Mouse (Mus musculus): Measurements from ENCODE around the gene Crabp2. TPM values are rescaled to one million over a fixed set of nuclear protein-coding genes. Genes with fewer than 3 reads are reported as not detected.
A peak's percentile ranks its signal among the peaks of the same experiment; 100 is the strongest.

Crabp2 gene
- total RNA-seq, 2 experiments from 2014 or later: 2.0 to 6.4 TPM

DNA sequence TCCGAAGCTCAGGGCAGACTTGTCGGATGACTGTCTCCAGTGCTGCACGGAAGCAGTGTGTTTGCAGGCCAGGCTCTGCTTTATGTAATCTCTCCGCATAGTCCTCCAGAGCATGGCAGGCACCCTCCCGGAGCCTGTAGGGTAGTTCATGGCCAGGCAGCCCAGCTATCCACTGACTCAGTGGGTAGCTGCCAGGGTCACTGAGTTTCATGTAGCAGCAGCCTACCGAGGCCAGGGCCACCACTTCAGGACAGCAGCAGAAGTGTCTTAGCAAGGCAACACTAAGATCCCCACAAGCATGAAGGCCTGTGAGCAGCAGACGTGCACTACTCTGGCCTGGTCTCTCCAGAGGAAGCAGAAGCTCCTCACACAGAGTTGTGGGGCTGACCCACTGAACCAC is 23.5 kb upstream of the Crabp2 start:
- DNase-seq (ENCODE audit: low spot score in 2 of 2): no peak

DNA sequence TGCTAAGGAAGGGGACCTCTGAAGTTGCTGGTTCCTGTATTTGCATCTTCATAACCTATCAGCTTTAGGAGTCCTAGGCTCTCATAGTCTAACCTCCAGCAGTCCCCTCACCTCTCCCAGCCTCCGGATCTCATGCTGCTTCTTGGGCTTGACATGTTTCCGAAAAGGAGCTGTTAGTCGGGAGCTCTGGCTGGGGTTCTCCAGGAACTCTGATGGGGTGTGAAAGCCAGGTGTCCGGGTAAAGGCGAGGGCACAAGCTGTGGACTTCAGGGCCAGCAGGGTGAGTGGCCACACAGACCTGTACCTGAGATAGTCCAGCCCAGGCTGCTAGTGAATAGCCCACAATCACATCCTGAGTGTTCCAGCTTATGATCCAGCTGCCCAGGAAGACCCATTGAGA is 21.0 kb upstream of the Crabp2 start:
- DNase-seq (ENCODE audit: low spot score in 2 of 2): no peak

- no peak for DNase-seq (ENCODE audit: low spot score in 2 of 2)
These were observed 19.0 kb upstream of the Crabp2 start for GRCm38 (mm10) chr3:87929341-87930077.

- DNase-seq (ENCODE audit: low spot score in 2 of 2): peak; percentile 97 to 98
These were observed 18.2 kb upstream of the Crabp2 start, which contains the start of the genes Isg20l2 and Rrnad1 for GRCm38 (mm10) chr3:87930078-87930795. Gene Isg20l2, plus strand, starts transcription at chr3:87930314. Gene Rrnad1, minus strand, starts transcription at chr3:87930717.

- no peak for DNase-seq (ENCODE audit: low spot score in 2 of 2)
These were observed 14.4 kb upstream of the Crabp2 start for GRCm38 (mm10) chr3:87934026-87934425.

DNA sequence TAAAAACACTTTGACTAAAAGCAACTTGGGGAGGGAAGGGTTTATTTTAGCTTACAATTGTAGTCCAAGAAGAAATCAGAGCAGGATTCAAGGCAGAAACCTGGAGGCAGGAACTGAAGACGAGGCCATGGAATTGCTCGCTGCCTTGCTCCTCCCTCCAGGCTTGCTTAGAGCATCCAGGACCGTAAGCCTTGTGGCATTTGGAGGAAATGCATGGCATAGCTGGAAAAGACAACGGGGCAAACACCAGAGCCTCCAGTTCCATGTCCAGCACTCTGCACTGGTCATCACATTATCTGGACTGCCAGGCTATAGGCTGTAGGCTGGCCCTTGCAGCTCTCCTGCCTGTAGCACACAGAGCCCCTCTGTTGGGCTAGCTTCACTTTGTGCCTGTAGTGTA is 14.0 kb upstream of the Crabp2 start:
- DNase-seq (ENCODE audit: low spot score in 2 of 2): no peak

DNA sequence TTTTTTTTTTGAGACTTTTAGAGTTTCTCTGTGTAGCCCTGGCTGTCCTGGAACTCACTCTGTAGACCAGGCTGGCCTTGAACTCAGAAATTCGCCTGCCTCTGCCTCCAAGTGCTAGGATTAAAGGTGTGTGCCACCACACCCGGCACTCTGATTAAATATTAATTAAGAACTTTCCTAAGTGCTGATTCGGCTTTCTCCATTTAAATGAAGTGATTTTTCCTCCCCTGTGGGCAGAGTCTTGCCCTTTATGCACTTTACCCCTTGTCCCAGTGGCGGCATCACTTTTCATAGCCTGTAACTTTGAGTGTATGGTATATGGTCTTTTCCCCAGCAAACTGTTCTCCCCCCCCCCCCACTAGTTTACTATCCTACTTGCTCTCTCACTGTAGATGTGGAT is 13.3 kb upstream of the Crabp2 start:
- DNase-seq (ENCODE audit: low spot score in 2 of 2): no peak

- peak; percentile 84 to 89 for DNase-seq (ENCODE audit: low spot score in 2 of 2)
These were observed 12.7 kb upstream of the Crabp2 start for GRCm38 (mm10) chr3:87935776-87936175.

DNA sequence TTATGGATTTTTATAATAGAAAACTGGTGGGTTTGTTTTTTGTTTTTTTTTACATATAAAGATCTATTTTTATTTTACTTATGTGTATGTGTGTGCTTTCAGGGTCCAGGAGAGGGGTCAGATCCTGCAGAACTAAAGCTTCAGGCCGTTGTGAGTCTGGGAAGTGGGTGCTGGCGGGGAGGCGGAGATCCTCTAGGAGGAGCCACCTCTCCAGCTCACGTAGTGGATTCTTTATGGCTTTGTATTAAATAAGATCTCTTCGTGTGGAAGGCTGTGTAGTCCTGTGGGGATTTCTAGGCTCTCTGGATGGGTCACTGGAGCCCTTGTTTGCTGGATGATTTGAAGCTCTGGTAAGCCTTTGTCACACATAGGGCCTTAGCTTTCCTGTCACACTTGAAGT is 7.9 kb upstream of the Crabp2 start:
- DNase-seq (ENCODE audit: low spot score in 2 of 2): no peak

- no peak for DNase-seq (ENCODE audit: low spot score in 2 of 2)
These were observed 6.0 kb upstream of the Crabp2 start for GRCm38 (mm10) chr3:87942471-87942870.

DNA sequence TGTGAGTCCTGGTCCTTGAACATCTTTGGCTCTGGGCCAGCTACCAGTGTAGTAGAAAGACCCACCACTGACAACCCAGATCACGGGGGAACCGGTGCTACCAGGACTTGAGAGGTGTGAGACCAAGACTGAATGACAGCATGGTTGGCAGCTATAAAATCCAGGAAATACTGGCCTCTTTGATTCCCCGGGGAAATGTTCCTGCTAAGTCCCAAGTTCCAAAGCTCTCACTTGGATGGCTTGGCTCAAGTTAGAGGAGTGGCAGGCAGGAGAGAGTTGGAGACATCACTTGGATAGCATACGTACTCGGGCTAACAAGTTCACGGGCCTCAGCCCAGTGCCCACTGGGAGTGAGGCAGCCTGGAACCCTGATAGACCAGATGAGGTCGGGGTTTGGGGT is 4.9 kb upstream of the Crabp2 start:
- DNase-seq (ENCODE audit: low spot score in 2 of 2): no peak

GRCm38 (mm10) chr3:87944838-87945600 is 3.4 kb upstream of the Crabp2 start:
- no peak for DNase-seq (ENCODE audit: low spot score in 2 of 2)

DNA sequence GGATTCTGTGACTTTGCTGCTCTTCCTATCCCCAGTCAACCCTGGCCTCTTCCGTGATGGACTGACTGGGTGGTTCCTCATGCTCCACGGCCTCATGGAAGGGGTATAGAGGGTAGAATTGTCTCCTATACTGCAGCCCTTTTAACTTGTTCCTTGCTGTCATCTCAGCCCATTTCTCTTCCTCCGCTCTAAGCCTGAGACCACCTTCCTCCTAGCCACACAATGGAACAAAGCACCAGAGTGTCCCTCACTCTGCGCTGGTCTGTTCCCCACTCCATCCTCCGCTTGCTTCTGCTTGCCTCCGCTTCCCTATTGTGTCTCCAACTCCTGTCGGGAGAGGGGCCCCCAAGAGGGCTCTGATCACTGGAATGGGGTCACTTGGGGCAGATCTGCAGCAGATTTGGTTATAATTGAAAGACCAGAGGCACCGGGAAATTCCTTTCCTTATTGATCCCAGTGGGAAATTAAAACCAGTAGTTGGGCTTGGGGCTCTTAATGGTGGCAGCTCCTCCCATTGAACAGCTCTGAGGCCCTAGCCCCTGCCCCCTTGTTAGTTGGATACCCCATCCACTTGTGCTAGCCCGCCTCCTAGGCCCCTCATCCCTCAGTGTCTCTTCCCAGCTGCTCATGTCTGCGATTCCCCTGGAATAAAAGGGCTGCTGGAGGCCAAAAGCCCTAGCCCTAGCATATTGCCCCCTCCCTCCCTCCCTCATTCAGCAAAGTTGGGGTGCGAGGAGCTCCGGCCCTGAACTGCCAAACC is 2.5 kb upstream of the Crabp2 start:
- no peak for DNase-seq (ENCODE audit: low spot score in 2 of 2)

- no peak for DNase-seq (ENCODE audit: low spot score in 2 of 2)
These were observed 2.0 kb upstream of the Crabp2 start for GRCm38 (mm10) chr3:87946541-87946860.

GRCm38 (mm10) chr3:87947056-87947810 is 1.2 kb upstream of the Crabp2 start:
- DNase-seq (ENCODE audit: low spot score in 2 of 2): no peak

DNA sequence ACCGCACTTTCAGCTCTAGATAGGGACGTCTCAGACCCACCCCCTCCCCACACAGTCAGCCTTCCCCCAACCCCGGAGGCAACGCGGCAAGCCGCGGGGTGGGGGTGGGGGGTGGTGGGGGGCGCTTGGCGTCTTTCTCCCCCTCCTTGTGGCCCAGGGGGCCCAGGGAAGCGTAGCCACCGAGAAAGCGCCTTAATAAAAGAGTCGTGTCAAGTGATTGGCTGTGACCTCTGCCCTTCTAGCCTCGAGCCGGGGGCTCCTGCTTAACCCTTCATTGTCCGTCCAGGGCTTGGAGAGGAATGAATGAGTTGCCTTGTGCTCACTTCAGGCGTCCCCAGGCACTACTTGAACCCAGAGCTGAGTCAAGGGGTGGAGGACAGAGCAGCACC is 661 bp upstream of the Crabp2 start:
- DNase-seq (ENCODE audit: low spot score in 2 of 2): no peak

DNA sequence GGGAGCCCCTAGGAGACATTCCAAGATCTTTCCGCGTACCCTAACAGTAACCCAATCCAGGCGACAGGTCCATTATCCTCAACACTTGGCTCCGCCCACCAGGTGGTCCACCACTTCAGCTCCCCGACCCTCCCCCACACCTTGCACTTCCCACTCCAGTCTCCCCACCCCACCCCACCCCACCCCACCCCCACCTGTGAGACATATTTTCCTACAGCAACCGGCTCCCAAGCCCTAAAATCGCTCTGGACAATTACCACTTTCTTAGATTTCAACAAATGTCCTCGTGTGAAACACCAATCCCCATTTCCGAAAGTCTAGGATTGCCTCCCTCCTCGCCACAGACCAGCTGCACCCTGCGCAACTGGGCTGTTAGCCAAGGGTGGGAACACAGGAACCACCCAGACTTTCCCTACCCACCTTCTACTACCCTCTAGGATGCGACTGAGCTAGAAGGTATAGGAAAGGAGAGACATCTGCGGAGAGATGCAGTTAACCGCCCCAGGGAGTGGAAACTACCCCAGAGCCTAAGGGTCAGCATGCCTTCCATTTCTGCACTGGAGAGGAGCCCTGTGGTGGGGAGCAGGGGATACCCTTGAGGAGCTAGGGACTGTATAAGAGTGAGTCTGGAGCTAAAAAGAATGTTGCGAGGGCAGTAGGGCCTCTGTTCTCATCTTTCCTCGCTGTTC is 944 bp downstream of the Crabp2 start:
- DNase-seq (ENCODE audit: low spot score in 2 of 2): no peak

DNA sequence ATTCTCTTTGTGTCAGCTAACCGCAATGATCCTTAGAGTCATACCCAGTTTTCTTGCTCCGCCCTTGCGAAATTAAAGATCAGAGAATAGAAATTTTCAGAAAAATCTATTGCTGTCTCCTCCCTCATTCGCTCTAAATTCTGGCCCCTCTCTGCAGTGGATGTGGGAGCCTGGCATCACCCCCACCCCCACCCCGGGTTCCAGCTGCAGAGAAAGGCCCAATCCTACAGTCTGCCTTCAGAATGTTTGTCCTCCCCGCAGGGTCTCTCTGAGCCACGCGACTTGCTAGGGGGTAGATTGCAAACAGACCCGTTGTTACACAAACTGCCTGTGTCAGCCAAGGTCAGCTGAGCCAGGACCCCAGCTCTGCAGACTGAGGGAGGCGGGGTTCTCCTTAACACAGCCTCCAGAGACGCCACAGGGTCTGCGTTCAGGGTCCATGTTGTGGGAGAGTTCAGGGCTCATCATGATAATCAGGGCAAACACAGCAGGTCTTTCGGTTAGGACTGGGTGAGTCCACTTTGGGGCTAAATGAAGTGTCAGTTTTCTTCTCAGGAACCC is 1.6 kb downstream of the Crabp2 start:
- no peak for DNase-seq (ENCODE audit: low spot score in 2 of 2)

- DNase-seq (ENCODE audit: low spot score in 2 of 2): no peak
These were observed 3.5 kb downstream of the Crabp2 start for GRCm38 (mm10) chr3:87951946-87952345.

- no peak for DNase-seq (ENCODE audit: low spot score in 2 of 2)
These were observed 4.0 kb downstream of the Crabp2 start for GRCm38 (mm10) chr3:87952440-87952839.
